Mouse (Mus musculus) hindbrain, embryonic 16.5 days (tissue): ENCODE measurements around the gene Trim32. TPM values are rescaled to one million over a fixed set of nuclear protein-coding genes. Genes with fewer than 3 reads are reported as not detected.
A peak's percentile ranks its signal among the peaks of the same experiment; 100 is the strongest.

Experiments
- ATAC-seq: fragments of 200-750 bp; cut with Nextera tagmentation; 2 replicates; pipeline ENCODE4 v1.8.0; 2017; ENCODE audit warnings: moderate TSS enrichment, moderate library complexity
- H3K27ac ChIP-seq: fragments of 300-500 bp; sonication (generic); 2 replicates; pipeline ENCODE4 v1.5.1; 2014; ENCODE audit warnings: low read depth, mild to moderate bottlenecking, control low read depth, low read length, moderate library complexity
- H3K27me3 ChIP-seq: fragments of 300-500 bp; sonication (generic); replicated peaks from 2 replicates; pipeline ENCODE4 v1.6.1; 2014; ENCODE audit warnings: low read length; ENCODE audit not compliant: control insufficient read depth, insufficient read depth
- H3K36me3 ChIP-seq: fragments of 300-500 bp; sonication (generic); 2 replicates; pipeline ENCODE4 v1.6.1; 2014; ENCODE audit warnings: mild to moderate bottlenecking, low read length, moderate library complexity, mixed read lengths; ENCODE audit not compliant: control insufficient read depth, insufficient read depth
- H3K4me1 ChIP-seq: fragments of 300-500 bp; sonication (generic); 2 replicates; pipeline ENCODE4 v1.6.1; 2014; ENCODE audit warnings: low read depth, low read length; ENCODE audit not compliant: control insufficient read depth, insufficient read depth
- H3K4me2 ChIP-seq: fragments of 300-500 bp; sonication (generic); 2 replicates; pipeline ENCODE4 v1.6.1; 2014; ENCODE audit warnings: mild to moderate bottlenecking, low read length, control low read depth, moderate library complexity
- H3K4me3 ChIP-seq: fragments of 300-500 bp; sonication (generic); 2 replicates; pipeline ENCODE4 v1.5.1; 2014; ENCODE audit warnings: mild to moderate bottlenecking, low read length, control low read depth, moderate library complexity
- H3K9ac ChIP-seq: fragments of 300-500 bp; sonication (generic); 2 replicates; pipeline ENCODE4 v1.6.1; 2014; ENCODE audit warnings: low read depth, mild to moderate bottlenecking, control low read depth, low read length, moderate library complexity
- H3K9me3 ChIP-seq: fragments of 300-500 bp; sonication (generic); 2 replicates; pipeline ENCODE4 v1.6.1; 2014; ENCODE audit warnings: mild to moderate bottlenecking, low read length, moderate library complexity; ENCODE audit not compliant: control insufficient read depth
- WGBS: fragments of 180-500 bp; shearing (Covaris S2); extraction: QIAGEN DNeasy Blood & Tissue Kit; methylation state at CpG from one replicate; pipeline ENCODE4 v1.1.7; 2014; 5-methylcytosine and 5-hydroxymethylcytosine counted together
- polyA plus RNA-seq: library from polyadenylated mRNA; unstranded; fragments of >200 nt; fragmentation: Nextera tagmentation; extraction: Ambion mirVana; gene quantifications from 2 replicates; pipeline ENCODE4 v1.2.1, GENCODE M21; 2015

Trim32 gene
- polyA plus RNA-seq, 1 experiment from 2014 or later: 194 TPM

GRCm38 (mm10) chr4:65610329-65610728 is 5.5 kb downstream of the Trim32 start:
- Histone ChIP-seq H3K9ac (no peak overlapping the region), H3K4me1 (peaks cover 22% of the 10 kb centered on the region), H3K9me3 (no peaks in the 10 kb centered on the region), H3K36me3 (peaks cover 24% of the 10 kb centered on the region), H3K4me2 (no peak overlapping the region), H3K27ac (no peak overlapping the region), H3K27me3 (no peaks in the 10 kb centered on the region), H3K4me3 (no peak overlapping the region)
- 74% methylated on average over 5 of the region's 5 CpGs for WGBS
- no peak for ATAC-seq

DNA sequence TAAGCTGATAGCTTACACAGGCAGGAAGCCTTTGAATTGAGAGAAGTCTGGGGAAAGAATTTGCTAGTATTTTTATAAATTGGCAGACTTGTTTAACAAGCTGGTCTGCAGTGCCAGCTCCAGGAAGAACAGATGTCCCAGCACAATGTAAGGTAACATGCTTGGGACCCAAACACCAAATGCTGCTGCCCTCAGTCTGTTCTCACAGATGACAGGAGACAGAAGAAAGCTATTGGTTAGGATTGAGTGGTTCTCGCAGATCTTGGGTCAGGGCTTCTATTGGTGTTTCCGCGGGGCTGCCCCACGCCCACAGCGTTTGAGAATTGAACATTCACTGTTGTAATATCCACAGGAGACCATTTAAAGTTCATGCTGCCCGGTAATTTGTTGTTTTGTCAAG is 6.1 kb downstream of the Trim32 start:
- ATAC-seq: no peak
- 59% methylated on average over 6 of the region's 6 CpGs for WGBS

DNA sequence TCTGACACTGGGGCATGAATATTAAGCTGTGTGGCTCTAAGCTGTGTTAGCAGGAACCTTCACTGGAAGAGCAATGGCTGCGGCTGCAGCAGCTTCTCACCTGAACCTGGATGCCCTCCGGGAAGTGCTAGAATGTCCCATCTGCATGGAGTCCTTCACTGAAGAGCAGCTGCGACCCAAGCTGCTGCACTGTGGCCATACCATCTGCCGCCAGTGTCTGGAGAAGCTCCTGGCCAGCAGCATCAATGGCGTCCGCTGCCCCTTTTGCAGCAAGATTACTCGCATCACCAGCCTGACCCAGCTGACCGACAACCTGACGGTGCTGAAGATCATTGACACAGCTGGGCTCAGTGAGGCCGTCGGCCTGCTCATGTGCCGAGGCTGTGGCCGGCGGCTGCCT is 8.3 kb downstream of the Trim32 start:
- no peak overlapping the region for H3K27ac ChIP-seq
- H3K9me3 ChIP-seq: no peaks in the 10 kb centered on the region
- no peak overlapping the region for H3K4me3 ChIP-seq
- H3K4me2 ChIP-seq: no peak overlapping the region
- 94% methylated on average over 14 of the region's 14 CpGs for WGBS
- peaks cover 10% of the 10 kb centered on the region for H3K4me1 ChIP-seq
- H3K27me3 ChIP-seq: no peaks in the 10 kb centered on the region
- H3K9ac ChIP-seq: no peak overlapping the region
- H3K36me3 ChIP-seq: peaks cover 37% of the 10 kb centered on the region
- ATAC-seq: 0 out of 2 replicates have a peak, but pooled peaks have one; percentile 9

More for the DNA sequence above, 6.1 kb downstream of the Trim32 start:
- Histone ChIP-seq H3K9ac (no peak overlapping the region), H3K27me3 (no peaks in the 10 kb centered on the region), H3K27ac (no peak overlapping the region), H3K4me3 (no peak overlapping the region), H3K9me3 (no peaks in the 10 kb centered on the region), H3K4me2 (no peak overlapping the region), H3K4me1 (peaks cover 22% of the 10 kb centered on the region), H3K36me3 (peaks cover 29% of the 10 kb centered on the region)

DNA sequence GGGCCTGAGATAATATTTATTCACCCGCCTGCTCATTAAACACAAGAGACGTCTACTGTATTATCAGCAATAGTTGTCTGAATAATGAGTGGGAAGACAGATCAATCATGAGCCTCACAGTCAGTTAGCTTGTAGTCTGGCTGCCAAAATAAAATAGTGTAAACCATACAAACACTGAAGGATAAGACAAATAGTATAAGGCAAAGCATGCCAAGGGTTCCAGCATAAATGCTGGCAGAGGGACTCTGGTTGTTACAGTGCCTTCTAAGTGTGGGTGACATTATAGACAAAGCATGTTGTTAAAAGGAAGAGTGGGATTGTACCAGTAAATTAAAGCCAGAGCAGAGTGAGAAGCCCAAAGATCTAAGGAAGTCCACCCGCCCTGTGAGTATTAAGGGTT is 15.3 kb downstream of the Trim32 start:
- H3K27ac ChIP-seq: no peak overlapping the region
- H3K27me3 ChIP-seq: no peaks in the 10 kb centered on the region
- H3K4me1 ChIP-seq: no peaks in the 10 kb centered on the region
- no peak overlapping the region for H3K9ac ChIP-seq
- peaks cover 13% of the 10 kb centered on the region for H3K36me3 ChIP-seq
- no peaks in the 10 kb centered on the region for H3K9me3 ChIP-seq
- ATAC-seq: no peak
- H3K4me2 ChIP-seq: no peak overlapping the region
- no peak overlapping the region for H3K4me3 ChIP-seq
- WGBS: 79% methylated on average over 3 of the region's 3 CpGs

DNA sequence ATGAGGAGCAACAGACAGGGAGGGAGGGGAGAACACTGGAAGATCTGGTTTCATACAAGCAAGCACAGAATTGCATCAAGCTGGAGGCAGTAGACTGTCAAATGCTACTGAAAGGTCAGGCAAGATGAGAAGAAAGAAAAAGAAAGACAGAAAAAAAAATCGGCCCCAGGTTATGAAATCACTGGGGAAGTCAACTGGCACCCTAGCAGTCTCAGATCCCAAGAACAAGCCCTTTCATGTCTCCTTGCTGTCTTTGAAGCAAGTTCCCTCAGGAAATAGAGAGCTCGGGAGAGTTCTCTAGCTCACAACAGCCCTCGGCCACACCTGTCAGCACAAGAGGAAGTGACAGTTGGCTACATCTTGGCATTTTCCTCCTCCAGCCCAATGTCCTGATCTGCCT is 33.4 kb downstream of the Trim32 start:
- Histone ChIP-seq H3K9me3 (no peaks in the 10 kb centered on the region), H3K9ac (no peak overlapping the region), H3K4me2 (no peak overlapping the region), H3K27me3 (no peaks in the 10 kb centered on the region), H3K27ac (no peak overlapping the region), H3K4me1 (no peaks in the 10 kb centered on the region), H3K4me3 (no peak overlapping the region), H3K36me3 (no peaks in the 10 kb centered on the region)
- no peak for ATAC-seq
- 84% methylated on average over 3 of the region's 3 CpGs for WGBS

GRCm38 (mm10) chr4:65642611-65643010 is 37.8 kb downstream of the Trim32 start:
- H3K4me1 ChIP-seq: no peaks in the 10 kb centered on the region
- ATAC-seq: peak; percentile 30; the same call in 1 of the 2 replicates
- 57% methylated on average over 5 of the region's 5 CpGs for WGBS

GRCm38 (mm10) chr4:65654723-65655122 is 49.9 kb downstream of the Trim32 start:
- ATAC-seq: peak; percentile 87
- H3K9me3 ChIP-seq: no peaks in the 10 kb centered on the region
- no peaks in the 10 kb centered on the region for H3K36me3 ChIP-seq

More at GRCm38 (mm10) chr4:65642611-65643010, 37.8 kb downstream of the Trim32 start:
- Histone ChIP-seq H3K9ac (no peak overlapping the region), H3K4me3 (no peak overlapping the region), H3K27ac (no peak overlapping the region), H3K4me2 (no peak overlapping the region), H3K27me3 (no peaks in the 10 kb centered on the region), H3K9me3 (no peaks in the 10 kb centered on the region), H3K36me3 (no peaks in the 10 kb centered on the region)

DNA sequence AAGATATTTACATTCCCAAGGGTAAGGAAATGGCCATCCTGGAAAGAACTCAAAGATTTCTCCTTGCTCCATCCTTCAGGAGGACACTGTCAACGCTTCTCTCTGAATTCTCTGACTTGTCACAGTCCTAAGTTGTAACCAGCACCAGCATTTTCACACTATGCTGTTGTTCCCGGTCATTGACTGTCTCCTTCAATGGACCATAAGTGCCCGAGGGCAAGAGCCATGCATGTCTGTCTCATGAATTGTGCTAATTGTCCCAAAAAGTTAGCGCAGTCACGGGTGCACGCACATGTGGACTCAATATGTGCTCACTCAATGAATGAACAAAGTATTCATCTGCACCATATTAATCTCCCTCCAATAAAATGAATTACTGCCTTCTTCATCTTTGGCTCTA is 58.4 kb downstream of the Trim32 start:
- H3K4me3 ChIP-seq: no peak overlapping the region
- H3K9ac ChIP-seq: no peak overlapping the region
- no peaks in the 10 kb centered on the region for H3K27me3 ChIP-seq
- no peaks in the 10 kb centered on the region for H3K36me3 ChIP-seq
- no peak overlapping the region for H3K4me2 ChIP-seq
- WGBS: 82% methylated on average over 6 of the region's 6 CpGs
- H3K4me1 ChIP-seq: no peaks in the 10 kb centered on the region; the same call in 1 of the 2 replicates
- H3K27ac ChIP-seq: no peak overlapping the region
- no peak for ATAC-seq
- H3K9me3 ChIP-seq: no peaks in the 10 kb centered on the region

More at GRCm38 (mm10) chr4:65654723-65655122, 49.9 kb downstream of the Trim32 start:
- WGBS: 0% methylated on average over 2 of the region's 2 CpGs
- H3K4me3 ChIP-seq: no peak overlapping the region
- H3K9ac ChIP-seq: no peak overlapping the region
- H3K27me3 ChIP-seq: peaks cover 3% of the 10 kb centered on the region; the same call in 1 of the 2 replicates
- H3K4me2 ChIP-seq: no peak overlapping the region
- no peaks in the 10 kb centered on the region for H3K4me1 ChIP-seq
- no peak overlapping the region for H3K27ac ChIP-seq
